Mouse (Mus musculus): ENCODE measurements at regions not wholly inside any gene's neighbourhood (a gene's known extent, or its start where the extent isn't known, plus 50 kb on each side); places are given as distances from the start of the nearest gene placed in this dataset.

DNA sequence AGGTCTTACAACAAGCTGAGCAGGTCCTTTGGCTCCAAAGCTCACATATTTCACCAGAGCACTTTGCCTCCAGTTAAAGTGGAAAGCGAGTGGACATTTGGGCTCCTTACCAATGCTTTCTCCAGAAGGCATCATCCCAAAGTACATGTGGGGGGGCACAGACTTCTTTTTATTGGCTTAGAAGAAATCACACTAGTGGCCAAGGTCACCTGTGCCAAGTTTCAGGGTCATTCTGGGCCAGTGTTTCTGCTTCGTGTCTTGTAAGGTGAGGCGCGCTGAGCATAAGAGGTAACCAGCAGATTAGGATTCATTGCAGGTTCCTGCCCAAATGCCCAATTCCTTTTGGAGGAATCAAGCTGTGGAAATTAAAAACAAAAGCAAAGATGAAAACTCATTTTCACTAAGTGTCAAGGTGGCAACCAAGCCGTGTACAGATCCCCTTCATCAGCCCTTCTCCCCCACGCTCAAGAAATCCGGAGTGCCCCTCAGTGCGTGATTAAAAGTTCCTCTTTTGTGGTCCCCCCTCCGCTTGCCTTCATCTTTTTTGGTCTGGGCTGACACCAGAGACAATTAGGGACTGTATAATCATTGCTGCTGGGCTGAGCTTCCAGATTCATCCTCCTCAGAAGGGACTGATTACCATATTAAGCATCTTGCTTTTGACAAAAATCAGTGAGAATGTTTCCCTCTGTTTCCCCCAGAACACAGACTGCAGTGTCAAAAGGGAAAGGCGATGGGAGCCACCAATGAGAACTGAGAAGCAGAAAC lies 222.2 kb upstream of the Ntm start:
- Histone ChIP-seq H3K4me2 (no peak overlapping the region), H3K4me3 (no peak overlapping the region), H3K9ac (no peak overlapping the region), H3K27me3 (replicated peaks) (no peaks in the 10 kb centered on the region), H3K36me3 (replicated peaks) (no peaks in the 10 kb centered on the region), H3K4me1 (peaks cover 12% of the 10 kb centered on the region; the same call in 1 of the 2 replicates), H3K9me3 (no peaks in the 10 kb centered on the region), H3K27ac (0 out of 2 replicates have a peak overlapping the region, but pooled peaks have one; percentile 1)
- 54% methylated on average over 10 of the region's 10 CpGs for WGBS
- ATAC-seq (replicated peaks) = 0 out of 2 replicates have a peak, but pooled peaks have one; percentile 52

DNA sequence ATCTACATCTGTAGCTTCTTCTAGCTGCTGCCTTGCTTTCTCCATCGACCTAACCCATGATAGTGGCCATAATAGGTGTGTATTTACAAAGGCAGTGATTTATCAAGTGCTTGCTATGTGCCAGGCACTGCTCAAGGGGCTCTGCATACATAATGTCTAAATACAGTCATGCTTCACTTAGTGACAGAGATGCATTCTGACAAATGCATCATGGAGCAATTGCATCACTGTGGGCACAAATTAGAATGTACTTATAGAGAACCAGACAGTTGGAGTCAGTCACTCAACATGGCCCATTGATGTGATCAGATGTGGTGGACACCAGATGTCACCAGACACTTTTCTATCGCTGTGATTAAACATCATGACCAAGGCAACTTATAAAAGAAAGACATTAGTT lies 223.3 kb upstream of the Ntm start:
- Histone ChIP-seq H3K4me2 (no peak overlapping the region), H3K27ac (no peak overlapping the region), H3K36me3 (replicated peaks) (no peaks in the 10 kb centered on the region), H3K9ac (no peak overlapping the region), H3K9me3 (no peaks in the 10 kb centered on the region), H3K27me3 (replicated peaks) (no peaks in the 10 kb centered on the region), H3K4me1 (peaks cover 12% of the 10 kb centered on the region; the same call in 1 of the 2 replicates), H3K4me3 (no peak overlapping the region)
- ATAC-seq (replicated peaks) = 0 out of 2 replicates have a peak, but pooled peaks have one; percentile 14
- 78% methylated on average over 2 of the region's 2 CpGs for WGBS

DNA sequence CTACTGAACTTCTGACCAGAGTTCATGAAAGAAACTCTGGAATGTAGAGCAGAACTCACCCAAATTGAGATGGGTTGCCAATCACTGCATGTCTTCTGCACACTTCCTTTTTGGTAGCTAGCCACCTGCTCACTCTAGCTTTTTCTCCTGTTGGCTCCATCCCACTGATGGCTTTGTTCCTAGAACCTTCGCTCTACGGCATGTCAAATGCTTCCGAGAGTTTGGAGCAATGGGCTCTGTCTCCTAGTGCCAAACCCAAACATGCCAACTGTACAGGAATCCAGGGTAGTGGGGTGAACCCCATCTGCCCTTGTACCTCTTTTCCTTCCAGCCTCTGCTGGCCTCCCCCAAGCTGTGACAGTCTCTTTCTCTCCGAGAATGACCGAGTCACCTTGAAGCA lies 227.1 kb upstream of the Ntm start:
- no peak for ATAC-seq (replicated peaks)
- Histone ChIP-seq H3K27me3 (replicated peaks) (no peaks in the 10 kb centered on the region), H3K27ac (no peak overlapping the region), H3K36me3 (replicated peaks) (no peaks in the 10 kb centered on the region), H3K4me1 (peaks cover 5% of the 10 kb centered on the region; the same call in 1 of the 2 replicates), H3K4me3 (no peak overlapping the region), H3K4me2 (no peak overlapping the region), H3K9ac (no peak overlapping the region), H3K9me3 (no peaks in the 10 kb centered on the region)
- 94% methylated on average over 5 of the region's 5 CpGs for WGBS

DNA sequence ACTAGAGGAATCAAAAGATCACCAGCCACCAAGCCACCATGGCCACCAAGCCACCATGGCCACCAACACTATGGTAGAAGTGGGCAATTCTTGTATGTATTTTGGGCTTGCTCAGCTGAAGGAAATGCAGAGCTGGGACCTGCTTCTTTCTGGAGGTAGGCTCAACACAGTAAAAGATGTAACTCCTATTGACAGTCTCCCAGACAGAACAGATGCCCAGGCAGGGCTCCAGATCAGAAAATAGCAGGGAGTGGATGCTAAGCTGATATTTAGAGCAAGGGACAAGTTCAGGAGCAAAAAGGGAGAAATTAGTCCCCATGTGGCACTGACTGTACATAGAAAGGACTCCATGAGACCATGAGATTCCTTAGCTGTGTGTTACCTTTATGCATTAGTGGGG lies 228.2 kb upstream of the Ntm start:
- H3K27me3 ChIP-seq (replicated peaks) = no peaks in the 10 kb centered on the region
- no peaks in the 10 kb centered on the region for H3K36me3 ChIP-seq (replicated peaks)
- H3K9ac ChIP-seq = no peak overlapping the region
- no peaks in the 10 kb centered on the region for H3K4me1 ChIP-seq
- no peak overlapping the region for H3K4me3 ChIP-seq
- no peaks in the 10 kb centered on the region for H3K9me3 ChIP-seq
- no peak overlapping the region for H3K27ac ChIP-seq
- H3K4me2 ChIP-seq = no peak overlapping the region
- ATAC-seq (replicated peaks) = no peak

DNA sequence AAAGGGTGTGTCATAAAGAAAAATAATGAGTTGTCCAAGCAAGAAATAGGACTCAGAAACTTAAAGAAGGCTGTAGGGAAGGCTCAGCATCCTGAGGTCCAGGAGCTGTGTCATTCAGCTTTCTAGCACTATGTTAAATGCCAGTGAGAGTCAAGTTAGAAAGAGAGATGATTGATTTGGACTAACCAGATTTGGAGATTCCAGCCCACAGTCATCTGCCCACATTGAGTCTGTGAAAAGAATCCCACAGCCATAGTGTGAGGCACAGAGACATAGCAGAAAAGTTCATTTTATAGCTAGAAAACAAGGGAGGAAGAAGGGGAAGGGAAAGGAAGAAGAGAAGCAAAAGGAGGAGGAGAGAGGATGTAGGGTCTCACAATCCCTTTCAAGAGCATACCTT lies 229.0 kb upstream of the Ntm start:
- Histone ChIP-seq H3K9ac (no peak overlapping the region), H3K4me3 (no peak overlapping the region), H3K36me3 (replicated peaks) (no peaks in the 10 kb centered on the region), H3K27me3 (replicated peaks) (no peaks in the 10 kb centered on the region), H3K4me2 (no peak overlapping the region), H3K27ac (no peak overlapping the region), H3K4me1 (no peaks in the 10 kb centered on the region), H3K9me3 (no peaks in the 10 kb centered on the region)
- no peak for ATAC-seq (replicated peaks)

DNA sequence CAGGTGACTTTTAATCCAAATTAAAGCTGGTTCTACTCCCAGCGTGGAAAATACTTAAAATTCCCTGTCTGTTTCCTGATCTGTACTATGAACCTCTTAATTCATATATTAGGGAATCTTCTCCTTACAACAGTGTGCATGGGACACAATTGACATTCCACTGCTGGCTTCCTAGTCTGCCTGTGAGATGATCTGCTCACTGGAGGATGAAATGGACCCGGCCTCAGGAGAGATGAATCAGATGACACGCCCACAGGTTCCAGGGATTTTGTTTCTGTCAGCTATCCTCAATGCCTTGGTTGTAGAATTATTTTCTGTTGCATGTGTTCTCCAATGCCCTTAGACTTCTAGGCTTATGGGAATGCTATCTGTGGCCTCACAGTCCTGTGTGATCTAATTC lies 231.9 kb upstream of the Ntm start:
- Histone ChIP-seq H3K4me2 (no peak overlapping the region), H3K27me3 (replicated peaks) (no peaks in the 10 kb centered on the region), H3K4me3 (no peak overlapping the region), H3K9ac (no peak overlapping the region), H3K9me3 (no peaks in the 10 kb centered on the region), H3K4me1 (no peaks in the 10 kb centered on the region), H3K36me3 (replicated peaks) (no peaks in the 10 kb centered on the region), H3K27ac (no peak overlapping the region)
- ATAC-seq (replicated peaks) = no peak
- 59% methylated on average over 3 of the region's 3 CpGs for WGBS

DNA sequence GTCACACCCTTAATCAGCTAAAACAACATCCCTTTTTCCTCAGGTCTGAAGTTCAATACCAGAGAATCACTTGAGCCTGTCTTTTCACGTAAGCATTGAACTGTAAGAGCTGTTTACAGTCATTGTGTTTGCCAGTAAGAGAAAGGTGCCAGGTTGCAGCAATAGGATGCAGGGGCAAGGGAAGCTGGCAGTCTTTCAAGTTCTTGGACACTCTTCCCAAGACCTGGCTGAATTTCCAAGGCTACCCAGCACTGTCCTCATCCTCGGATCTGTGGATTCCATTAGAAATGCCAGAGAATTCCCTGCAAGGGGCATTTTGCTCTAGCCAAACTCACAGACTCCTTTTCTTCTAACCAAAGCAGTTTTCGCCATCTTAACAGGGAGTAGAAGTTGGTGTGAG lies 224.5 kb upstream of the Snx19 start:
- WGBS = 87% methylated on average over 3 of the region's 3 CpGs
- H3K4me2 ChIP-seq = no peak overlapping the region
- no peak overlapping the region for H3K27ac ChIP-seq
- H3K9me3 ChIP-seq = no peaks in the 10 kb centered on the region
- no peak overlapping the region for H3K9ac ChIP-seq
- no peak for ATAC-seq (replicated peaks)
- H3K4me3 ChIP-seq = no peak overlapping the region
- H3K36me3 ChIP-seq (replicated peaks) = no peaks in the 10 kb centered on the region
- H3K4me1 ChIP-seq = no peaks in the 10 kb centered on the region
- H3K27me3 ChIP-seq (replicated peaks) = no peaks in the 10 kb centered on the region

DNA sequence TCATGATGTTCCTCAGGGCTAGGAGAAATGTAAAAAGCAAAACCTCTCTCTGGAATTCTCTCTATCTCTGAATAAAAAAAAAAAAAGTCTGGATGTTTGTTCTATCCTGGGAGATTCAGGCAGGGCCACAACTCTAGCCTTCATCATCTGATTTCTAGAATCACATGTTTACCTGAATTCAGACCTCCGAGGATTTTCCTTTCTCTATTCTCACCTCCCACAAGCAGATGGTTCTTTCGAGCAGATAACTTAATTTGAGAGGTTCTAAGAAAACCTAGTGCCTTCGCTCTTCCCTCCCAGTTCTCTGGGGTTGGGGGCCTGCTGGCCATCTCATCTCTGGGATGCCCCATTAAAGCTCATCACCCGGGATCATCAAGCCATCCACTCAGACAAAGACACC lies 219.3 kb upstream of the Snx19 start:
- Histone ChIP-seq H3K27ac (no peak overlapping the region), H3K4me3 (no peak overlapping the region), H3K9ac (no peak overlapping the region), H3K27me3 (replicated peaks) (no peaks in the 10 kb centered on the region), H3K4me1 (peaks cover 8% of the 10 kb centered on the region; the same call in 1 of the 2 replicates), H3K36me3 (replicated peaks) (no peaks in the 10 kb centered on the region), H3K9me3 (no peaks in the 10 kb centered on the region), H3K4me2 (no peak overlapping the region)
- 90% methylated on average over 4 of the region's 4 CpGs for WGBS
- no peak for ATAC-seq (replicated peaks)

DNA sequence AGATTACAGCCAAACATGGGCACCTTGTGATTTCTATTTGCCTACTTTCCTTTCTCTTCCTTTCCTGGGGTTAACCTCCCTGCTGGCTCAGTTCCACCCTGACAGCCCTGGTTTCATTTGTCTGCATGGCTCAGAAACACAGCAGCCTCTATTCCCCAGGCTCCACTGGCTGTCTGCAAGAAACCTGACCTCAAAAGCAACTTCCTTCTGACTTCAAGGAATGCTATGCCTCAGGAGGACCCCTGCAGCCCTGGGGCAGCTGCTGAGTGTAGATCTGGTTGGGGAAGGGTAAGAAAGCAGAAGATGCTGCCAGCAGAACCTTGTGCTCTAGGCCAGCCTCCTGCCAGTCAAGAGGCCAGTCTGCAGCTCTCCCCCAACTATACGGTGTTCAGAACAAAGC lies 217.1 kb upstream of the Snx19 start:
- H3K9me3 ChIP-seq = no peaks in the 10 kb centered on the region
- no peak overlapping the region for H3K27ac ChIP-seq
- H3K9ac ChIP-seq = no peak overlapping the region
- H3K27me3 ChIP-seq (replicated peaks) = no peaks in the 10 kb centered on the region
- no peak overlapping the region for H3K4me3 ChIP-seq
- no peaks in the 10 kb centered on the region for H3K36me3 ChIP-seq (replicated peaks)
- H3K4me1 ChIP-seq = peaks cover 8% of the 10 kb centered on the region; the same call in 1 of the 2 replicates
- 28% methylated on average over 1 of the region's 1 CpGs for WGBS
- H3K4me2 ChIP-seq = no peak overlapping the region
- ATAC-seq (replicated peaks) = no peak

DNA sequence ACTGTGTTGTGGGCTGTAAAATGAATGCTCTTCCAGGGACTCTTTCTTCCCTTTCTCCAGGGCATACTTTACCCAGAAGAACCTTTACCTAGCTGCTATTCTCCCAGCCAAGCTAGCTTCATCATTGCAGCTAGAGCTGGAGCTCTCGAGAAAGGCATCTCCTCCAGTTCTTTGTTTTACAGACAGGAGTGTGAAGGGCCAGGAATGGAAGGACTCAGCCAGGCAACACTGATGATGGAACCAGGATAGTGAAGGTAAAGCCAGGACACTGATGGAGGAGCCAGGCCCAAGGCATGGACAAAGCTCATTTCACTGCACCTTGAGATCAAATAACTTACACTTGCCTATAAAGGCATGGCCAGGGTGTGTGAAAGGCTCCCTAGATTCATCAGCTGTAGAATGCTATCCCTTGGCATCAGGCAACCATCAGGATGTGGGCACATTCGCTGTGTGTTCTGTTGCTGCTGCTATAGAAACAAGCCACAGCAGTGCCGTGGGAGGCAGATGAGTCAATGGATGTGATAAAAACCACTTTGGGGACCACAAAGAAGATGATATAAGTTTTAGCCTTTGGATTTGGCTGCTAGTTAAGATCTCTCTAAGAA lies 214.3 kb upstream of the Snx19 start:
- no peak overlapping the region for H3K4me2 ChIP-seq
- peaks cover 8% of the 10 kb centered on the region; the same call in 1 of the 2 replicates for H3K4me1 ChIP-seq
- no peak for ATAC-seq (replicated peaks)
- H3K9ac ChIP-seq = no peak overlapping the region
- H3K4me3 ChIP-seq = no peak overlapping the region
- H3K36me3 ChIP-seq (replicated peaks) = no peaks in the 10 kb centered on the region
- H3K27ac ChIP-seq = no peak overlapping the region
- no peaks in the 10 kb centered on the region for H3K27me3 ChIP-seq (replicated peaks)
- 82% methylated on average over 3 of the region's 3 CpGs for WGBS
- no peaks in the 10 kb centered on the region for H3K9me3 ChIP-seq

DNA sequence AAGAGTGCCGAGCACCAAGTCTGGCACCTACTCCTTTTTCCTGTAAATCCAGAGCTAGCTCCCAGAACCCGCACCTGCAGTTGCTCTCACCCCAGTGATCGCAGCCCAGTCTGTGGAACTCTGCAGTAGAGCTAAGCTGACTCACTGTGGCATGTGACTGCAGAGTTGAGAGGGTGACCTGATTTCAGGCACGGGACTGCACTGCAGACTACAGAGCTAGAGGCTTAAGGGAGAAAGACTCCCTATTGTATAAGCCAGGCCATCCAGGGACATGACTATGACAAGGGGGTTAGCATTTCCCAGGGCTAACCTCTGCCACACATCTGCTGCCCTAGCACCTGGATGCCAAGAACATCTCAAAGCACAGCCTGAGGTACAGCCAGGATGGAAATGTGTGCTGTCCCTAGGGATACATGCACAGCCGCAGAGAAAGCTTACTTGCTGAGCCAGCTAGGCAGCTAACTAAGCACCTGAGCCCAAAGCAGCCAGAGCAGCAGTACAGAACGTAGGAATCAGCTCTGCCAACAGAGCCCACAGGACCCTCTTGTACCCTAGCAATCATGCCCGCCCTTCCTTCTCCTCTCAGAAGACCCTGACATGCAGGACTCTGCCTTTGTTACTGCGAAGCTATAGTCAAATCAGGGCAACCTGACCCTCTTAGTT lies 192.3 kb upstream of the Snx19 start:
- no peak overlapping the region for H3K27ac ChIP-seq
- WGBS = 63% methylated on average over 8 of the region's 8 CpGs
- no peaks in the 10 kb centered on the region for H3K36me3 ChIP-seq (replicated peaks)
- no peak for ATAC-seq (replicated peaks)
- H3K4me1 ChIP-seq = peaks cover 8% of the 10 kb centered on the region; the same call in 1 of the 2 replicates
- H3K4me2 ChIP-seq = no peak overlapping the region
- no peaks in the 10 kb centered on the region for H3K27me3 ChIP-seq (replicated peaks)
- H3K4me3 ChIP-seq = no peak overlapping the region
- no peaks in the 10 kb centered on the region for H3K9me3 ChIP-seq
- H3K9ac ChIP-seq = no peak overlapping the region

DNA sequence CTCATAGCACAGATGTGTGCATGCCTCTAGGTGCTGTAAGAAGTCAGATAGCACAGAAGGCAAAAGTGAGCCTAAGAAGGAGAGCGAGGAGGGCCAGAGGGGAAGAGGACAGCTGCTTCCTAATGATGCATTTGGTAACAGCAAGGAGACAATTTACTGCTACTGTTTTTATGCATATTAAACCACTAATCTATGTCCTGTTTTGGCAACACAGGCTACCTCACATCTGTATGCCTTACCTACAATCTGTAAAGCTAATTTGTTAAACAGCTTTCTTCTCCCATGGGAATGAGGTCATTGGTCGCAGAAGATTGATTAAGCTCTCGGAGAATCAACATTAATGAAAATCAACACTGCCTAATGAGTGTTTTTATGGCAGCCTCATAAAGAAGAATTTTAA lies 191.1 kb upstream of the Snx19 start:
- H3K27ac ChIP-seq = no peak overlapping the region
- 64% methylated on average over 3 of the region's 3 CpGs for WGBS
- no peak overlapping the region for H3K4me3 ChIP-seq
- H3K36me3 ChIP-seq (replicated peaks) = no peaks in the 10 kb centered on the region
- ATAC-seq (replicated peaks) = no peak
- no peak overlapping the region for H3K4me2 ChIP-seq
- H3K27me3 ChIP-seq (replicated peaks) = no peaks in the 10 kb centered on the region
- H3K9ac ChIP-seq = no peak overlapping the region
- H3K9me3 ChIP-seq = no peaks in the 10 kb centered on the region
- H3K4me1 ChIP-seq = peaks cover 8% of the 10 kb centered on the region; the same call in 1 of the 2 replicates
